Mouse (Mus musculus) erythroblast, embryonic 14.5 days (primary cell): Measurements from ENCODE around the gene Nrl. TPM values are rescaled to one million over a fixed set of nuclear protein-coding genes. Genes with fewer than 3 reads are reported as not detected.

Source experiments
- H3K27me3 ChIP-seq: 2 replicates; pipeline ENCODE4 v1.6.1; 2012; ENCODE audit warnings: inconsistent platforms; ENCODE audit not compliant: control insufficient read depth
- H3K36me3 ChIP-seq: 2 replicates; pipeline ENCODE4 v1.6.1; 2012; ENCODE audit warnings: mild to moderate bottlenecking, inconsistent platforms; ENCODE audit not compliant: control insufficient read depth
- H3K4me1 ChIP-seq: 2 replicates; pipeline ENCODE4 v1.6.1; 2012; ENCODE audit warnings: inconsistent platforms; ENCODE audit not compliant: control insufficient read depth
- H3K4me3 ChIP-seq: replicated peaks from 2 replicates; pipeline ENCODE3; 2012; ENCODE audit warnings: moderate library complexity, mild to moderate bottlenecking, inconsistent platforms
- H3K9me3 ChIP-seq: 2 replicates; pipeline ENCODE4 v1.6.1; 2012; ENCODE audit warnings: low read length, inconsistent platforms, mixed read lengths; ENCODE audit not compliant: control insufficient read depth
- GATA1 ChIP-seq: IDR thresholded peaks from 2 replicates; pipeline ENCODE4 v1.6.1; 2012; ENCODE audit warnings: low read length, inconsistent platforms, mixed read lengths
- TAL1 ChIP-seq: IDR thresholded peaks from 3 replicates; pipeline ENCODE4 v1.6.1; 2012; ENCODE audit warnings: low read length, inconsistent platforms, mixed read lengths
- polyA plus RNA-seq: library from polyadenylated mRNA; stranded (reverse); fragments of >175 nt; gene quantifications from 2 replicates; pipeline ENCODE4 v1.2.3, GENCODE M21; 2012

The Nrl gene
- 0.01 TPM in 1 of 2 replicates, not detected in the other for polyA plus RNA-seq

DNA sequence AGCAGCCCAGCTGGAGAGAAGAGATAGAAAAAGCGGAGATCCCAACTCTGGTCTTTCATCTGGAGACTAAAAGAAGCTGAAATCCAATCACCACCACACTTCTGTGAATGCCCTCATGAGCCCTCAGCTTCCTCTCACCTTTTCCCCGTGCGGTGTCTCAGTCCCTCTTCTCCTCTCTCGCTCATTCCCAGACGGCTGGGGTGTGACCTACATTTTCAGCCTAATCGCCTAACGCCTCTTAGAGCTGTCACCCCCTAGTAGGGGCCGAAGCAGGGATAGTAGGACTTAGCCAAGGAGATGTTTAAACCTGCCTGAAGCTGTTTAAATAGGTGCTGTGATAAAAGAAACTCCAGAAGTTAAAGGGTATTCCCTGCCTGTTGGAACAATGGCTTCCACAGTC, at the start of gene Nrl:
Gene Nrl, minus strand, starts transcription at position 197 of the 400 bp plus-strand sequence.
- no peaks in the 10 kb centered on the region for H3K36me3 ChIP-seq
- H3K9me3 ChIP-seq = peaks cover 6% of the 10 kb centered on the region; the same call in 1 of the 2 replicates
- no peak within 1 kb of the TSS for H3K4me3 ChIP-seq
- peaks cover 7% of the 10 kb centered on the region for H3K4me1 ChIP-seq
- H3K27me3 ChIP-seq = peaks cover 76% of the 10 kb centered on the region
- TF ChIP-seq GATA1 (no peak), TAL1 (no peak)

DNA sequence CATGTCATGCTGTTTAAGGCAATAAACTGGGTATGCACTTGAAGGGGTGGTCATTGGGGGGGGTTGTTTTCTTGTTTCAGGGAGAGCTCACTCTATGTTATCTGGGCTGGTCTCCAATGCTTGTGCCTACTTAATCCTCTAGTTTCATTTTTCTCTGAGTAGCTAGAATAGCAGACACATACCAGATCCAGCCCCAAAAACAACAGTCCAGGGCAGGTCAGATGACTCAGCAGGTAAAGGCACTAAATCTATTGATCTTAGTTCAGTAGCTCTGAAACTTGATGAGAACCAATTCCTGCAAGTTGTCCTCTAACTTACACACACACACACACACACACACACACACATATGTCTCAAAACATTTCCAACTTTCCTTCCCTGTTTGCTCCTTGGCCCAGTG, 47.0 kb upstream of the Nrl start:
- no peaks in the 10 kb centered on the region for H3K9me3 ChIP-seq
- peaks cover 20% of the 10 kb centered on the region for H3K4me1 ChIP-seq
- no peaks in the 10 kb centered on the region for H3K27me3 ChIP-seq
- H3K4me3 ChIP-seq = no peak overlapping the region
- TF ChIP-seq GATA1 (no peak), TAL1 (no peak)
- H3K36me3 ChIP-seq = peaks cover 38% of the 10 kb centered on the region

DNA sequence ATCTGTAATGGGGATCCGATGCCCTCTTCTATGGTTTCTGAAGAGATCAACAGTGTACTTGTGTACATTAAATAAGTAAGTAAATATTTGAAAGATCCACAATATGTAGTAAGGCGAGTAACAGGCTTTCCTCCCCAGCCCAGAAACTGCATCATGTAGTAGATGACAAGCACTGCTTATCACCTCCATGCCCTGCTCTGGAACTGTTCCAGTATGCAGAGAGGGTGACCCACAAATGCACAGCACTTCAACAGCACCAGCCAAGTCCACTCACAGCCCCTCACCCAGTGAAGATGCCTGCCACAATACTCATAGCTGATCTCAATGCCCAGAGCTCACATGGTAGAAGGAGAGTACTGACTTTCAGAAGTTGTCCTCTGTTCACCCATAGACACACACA, 45.8 kb upstream of the Nrl start:
- H3K27me3 ChIP-seq = no peaks in the 10 kb centered on the region
- H3K4me3 ChIP-seq = no peak overlapping the region
- peaks cover 13% of the 10 kb centered on the region for H3K4me1 ChIP-seq
- H3K9me3 ChIP-seq = no peaks in the 10 kb centered on the region
- no peak for TF ChIP-seq GATA1
- TF ChIP-seq TAL1 = no peak
- H3K36me3 ChIP-seq = peaks cover 50% of the 10 kb centered on the region

DNA sequence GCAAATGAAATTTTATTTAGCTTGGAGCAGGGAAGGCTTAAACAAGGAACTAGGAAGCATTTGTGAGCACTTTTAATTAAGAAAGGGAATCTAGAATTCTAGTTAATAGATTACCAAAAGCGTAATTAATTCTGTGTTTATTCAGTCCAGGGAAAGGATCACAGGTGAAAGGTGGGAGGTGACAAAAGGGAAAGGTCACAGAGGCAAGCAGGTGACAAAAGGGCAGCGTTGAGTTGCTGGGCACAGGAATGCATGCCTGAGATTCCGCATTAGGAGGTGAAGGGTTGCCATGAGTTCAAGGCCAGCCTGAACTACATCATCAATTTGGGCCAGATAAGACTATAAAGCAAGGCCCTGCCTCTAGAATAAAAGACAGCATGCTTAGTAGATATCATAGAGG, 42.7 kb upstream of the Nrl start:
- peaks cover 81% of the 10 kb centered on the region for H3K36me3 ChIP-seq
- TF ChIP-seq TAL1 = no peak
- TF ChIP-seq GATA1 = no peak

DNA sequence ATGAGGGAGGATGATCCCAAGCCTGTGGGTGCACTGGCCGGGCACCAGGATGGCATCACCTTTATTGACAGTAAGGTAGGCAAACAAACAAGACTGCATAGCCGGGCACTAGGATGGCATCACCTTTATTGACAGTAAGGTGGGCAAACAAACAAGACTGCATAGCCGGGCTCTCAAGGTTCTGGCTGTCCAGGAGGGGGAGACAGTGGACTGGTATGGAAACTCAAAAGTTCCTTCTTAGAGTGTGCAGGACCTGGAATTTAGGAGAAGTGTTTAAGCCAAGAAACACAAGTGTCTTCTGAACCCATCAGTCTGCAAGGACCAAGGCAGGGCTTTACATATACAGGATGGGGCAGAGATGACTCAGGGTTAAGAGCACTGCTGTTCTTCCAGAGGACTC, 41.0 kb upstream of the Nrl start:
- no peak for TF ChIP-seq GATA1
- TF ChIP-seq TAL1 = no peak
- Histone ChIP-seq H3K4me3 (no peak overlapping the region), H3K9me3 (no peaks in the 10 kb centered on the region), H3K4me1 (peaks cover 26% of the 10 kb centered on the region), H3K36me3 (peaks cover 93% of the 10 kb centered on the region), H3K27me3 (no peaks in the 10 kb centered on the region)

More for the DNA sequence above, 42.7 kb upstream of the Nrl start:
- Histone ChIP-seq H3K27me3 (no peaks in the 10 kb centered on the region), H3K4me3 (no peak overlapping the region), H3K4me1 (peaks cover 21% of the 10 kb centered on the region), H3K9me3 (no peaks in the 10 kb centered on the region)

DNA sequence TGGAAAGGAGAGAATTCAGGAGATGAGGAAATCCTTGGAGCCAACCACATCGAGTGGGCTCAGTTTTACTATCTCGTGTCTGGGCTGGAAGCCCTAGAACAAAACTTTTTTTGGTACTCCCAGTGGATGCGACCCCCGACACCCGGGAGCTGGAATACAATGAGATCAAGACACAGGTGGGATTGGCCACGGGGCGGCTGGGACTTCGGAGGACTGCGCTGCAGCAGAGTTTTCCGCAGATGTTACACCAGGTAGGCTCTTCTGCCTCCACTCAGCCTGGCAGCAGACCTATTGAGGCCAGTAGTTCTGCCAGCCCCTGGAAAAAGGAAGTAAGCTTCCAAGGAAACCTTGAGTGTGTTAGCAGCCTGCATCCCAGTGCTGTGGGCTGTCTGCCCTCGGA, 38.5 kb upstream of the Nrl start:
- TF ChIP-seq TAL1 (no peak), GATA1 (no peak)
- Histone ChIP-seq H3K9me3 (no peaks in the 10 kb centered on the region), H3K36me3 (peaks cover 70% of the 10 kb centered on the region), H3K27me3 (no peaks in the 10 kb centered on the region), H3K4me1 (peaks cover 38% of the 10 kb centered on the region), H3K4me3 (no peak overlapping the region)

DNA sequence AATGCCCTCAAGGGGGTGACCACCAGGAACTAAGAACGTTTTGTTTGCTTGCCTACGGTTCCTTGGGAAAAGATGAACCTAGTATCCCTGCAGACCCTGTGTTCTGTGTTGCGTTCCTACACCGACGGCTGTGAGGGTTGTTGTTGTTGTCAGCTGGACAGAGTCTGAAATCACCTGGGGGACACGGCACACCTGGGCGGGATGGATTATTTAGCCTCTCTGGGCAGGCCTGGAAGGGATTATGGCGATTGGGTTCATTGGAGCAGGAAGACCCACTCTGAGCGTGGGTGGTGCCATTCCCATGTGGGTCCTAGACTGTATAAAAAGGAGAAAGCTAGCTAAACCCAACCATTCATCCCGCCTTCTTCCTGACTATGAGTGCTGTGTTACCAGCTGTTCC, 37.1 kb upstream of the Nrl start:
- Histone ChIP-seq H3K9me3 (no peaks in the 10 kb centered on the region), H3K36me3 (peaks cover 57% of the 10 kb centered on the region), H3K4me3 (peak overlapping the region; percentile 68), H3K27me3 (no peaks in the 10 kb centered on the region), H3K4me1 (peaks cover 52% of the 10 kb centered on the region)
- TF ChIP-seq TAL1 (no peak), GATA1 (no peak)

DNA sequence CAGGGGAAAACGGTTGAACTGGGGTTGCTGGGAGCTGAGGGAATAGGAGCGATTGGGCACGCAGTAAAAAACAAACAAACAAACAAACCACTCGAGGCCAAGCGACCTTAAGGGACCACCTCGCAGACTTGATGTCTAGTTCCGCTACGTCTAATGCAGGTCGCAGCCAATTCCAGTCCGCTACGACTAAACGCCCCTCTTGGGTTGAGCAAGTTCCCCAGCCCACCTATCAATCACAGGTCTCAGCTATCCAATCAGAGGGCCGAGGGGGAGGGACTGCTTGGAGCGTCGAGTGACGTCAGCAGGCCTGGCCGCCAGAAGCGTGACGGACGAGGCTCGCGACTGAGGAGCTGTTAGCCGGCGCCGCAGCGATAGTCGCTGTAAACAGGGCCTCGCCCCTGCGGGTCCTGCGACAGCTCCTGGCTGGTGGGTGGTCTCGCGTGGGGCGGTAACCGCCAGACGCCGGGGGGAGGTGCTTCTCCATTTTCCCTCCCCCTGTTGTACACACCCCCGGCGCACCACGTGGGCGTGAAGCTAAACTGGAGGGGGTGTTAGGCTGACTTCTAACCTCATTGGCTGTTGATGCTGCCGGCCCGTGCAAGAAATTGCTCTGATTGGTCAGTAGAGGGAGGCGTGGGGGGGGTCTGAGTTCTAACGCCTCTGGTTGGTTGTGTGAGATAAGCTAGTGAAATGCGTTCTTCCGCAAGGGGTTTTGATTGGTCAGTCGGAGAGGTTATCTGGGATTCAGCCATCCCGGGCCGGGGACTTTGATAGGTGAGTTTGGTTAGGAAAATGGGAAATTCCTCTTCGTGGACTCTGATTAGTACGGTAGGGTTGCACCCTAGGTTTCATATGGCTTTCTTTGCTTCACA, 35.7 kb upstream of the Nrl start, which contains the start of gene A730061H03Rik:
Gene A730061H03Rik, minus strand, starts transcription at position 205 of the 872 bp plus-strand sequence.
- H3K9me3 ChIP-seq = peaks cover 2% of the 10 kb centered on the region; the same call in 1 of the 2 replicates
- H3K27me3 ChIP-seq = no peaks in the 10 kb centered on the region
- peaks cover 65% of the 10 kb centered on the region for H3K4me1 ChIP-seq
- H3K4me3 ChIP-seq = peak within 1 kb of the TSS; percentile 68
- TF ChIP-seq TAL1 (no peak), GATA1 (peak; percentile 50)
- H3K36me3 ChIP-seq = peaks cover 42% of the 10 kb centered on the region

DNA sequence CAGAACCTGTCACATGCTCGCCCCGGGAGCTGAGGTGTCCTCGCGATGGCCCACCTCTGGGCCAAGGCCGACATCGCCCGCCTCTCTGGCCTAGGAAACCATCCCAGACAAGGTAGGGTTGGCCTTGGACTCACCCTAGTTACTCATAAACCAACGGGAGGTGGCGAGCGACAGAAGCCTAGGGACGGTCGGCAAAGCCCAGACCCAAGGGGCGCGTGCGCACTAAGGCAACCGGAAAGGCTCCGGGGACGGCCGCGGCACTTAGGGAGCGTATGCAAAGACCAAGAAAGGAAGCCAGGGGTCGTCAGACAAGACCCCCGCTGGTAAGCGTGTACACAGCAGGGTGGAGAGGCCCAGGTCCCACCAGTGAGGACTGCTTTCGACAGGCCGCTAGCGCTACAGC, 35.0 kb upstream of the Nrl start, which contains the start of gene Dcaf11:
Gene Dcaf11, plus strand, starts transcription at position 208 of the 403 bp plus-strand sequence.
- TF ChIP-seq TAL1 (no peak), GATA1 (no peak)
- peaks cover 36% of the 10 kb centered on the region for H3K36me3 ChIP-seq
- peaks cover 69% of the 10 kb centered on the region for H3K4me1 ChIP-seq
- H3K4me3 ChIP-seq = peak within 1 kb of the TSS; percentile 68
- H3K27me3 ChIP-seq = no peaks in the 10 kb centered on the region
- peaks cover 2% of the 10 kb centered on the region; the same call in 1 of the 2 replicates for H3K9me3 ChIP-seq
